Mouse (Mus musculus): ENCODE measurements around the gene Fam83e.
A peak's percentile ranks its signal among the peaks of the same experiment; 100 is the strongest.

Fam83e gene

GRCm38 (mm10) chr7:45720413-45721233, at the start of gene Fam83e:
Fam83e (plus strand) TSS chr7:45721212.
- DNase-seq, result no peak

- DNase-seq, result no peak
These were observed 43.3 kb upstream of the Fam83e start for GRCm38 (mm10) chr7:45677627-45678295.

- no peak for DNase-seq
These were observed 42.5 kb upstream of the Fam83e start for GRCm38 (mm10) chr7:45678513-45678912.

DNA sequence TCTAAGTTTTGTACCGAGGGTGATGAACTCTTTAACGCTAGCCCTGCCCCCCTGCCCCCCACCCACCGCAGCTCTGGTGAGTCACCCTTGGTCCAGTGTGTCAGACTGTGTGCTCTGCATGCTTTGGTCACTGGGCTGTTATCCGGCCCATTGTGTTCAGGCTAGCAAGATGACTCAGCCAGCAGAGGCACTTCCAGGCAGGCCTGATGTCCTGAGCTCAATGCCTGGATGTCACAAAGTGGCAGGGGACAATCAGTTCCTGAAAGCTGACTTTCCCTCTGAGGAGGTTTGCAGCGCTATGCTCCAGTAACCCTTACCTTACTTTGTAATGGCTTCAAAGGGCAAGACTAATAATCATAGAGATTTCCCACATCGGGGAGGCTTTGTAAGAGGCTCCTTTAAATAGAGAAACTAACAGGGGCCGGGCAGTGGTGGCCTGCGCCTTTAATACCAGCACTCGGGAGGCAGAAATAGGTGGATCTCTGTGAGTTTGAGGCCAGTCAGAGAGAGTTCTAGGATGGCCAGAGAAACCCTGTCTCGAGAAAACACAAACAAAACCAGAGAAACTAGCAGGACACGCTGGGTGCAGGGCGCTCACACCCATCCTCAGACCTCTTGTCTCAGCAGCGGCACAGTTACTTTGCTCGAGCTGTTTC, 40.9 kb upstream of the Fam83e start:
- no peak for DNase-seq

DNA sequence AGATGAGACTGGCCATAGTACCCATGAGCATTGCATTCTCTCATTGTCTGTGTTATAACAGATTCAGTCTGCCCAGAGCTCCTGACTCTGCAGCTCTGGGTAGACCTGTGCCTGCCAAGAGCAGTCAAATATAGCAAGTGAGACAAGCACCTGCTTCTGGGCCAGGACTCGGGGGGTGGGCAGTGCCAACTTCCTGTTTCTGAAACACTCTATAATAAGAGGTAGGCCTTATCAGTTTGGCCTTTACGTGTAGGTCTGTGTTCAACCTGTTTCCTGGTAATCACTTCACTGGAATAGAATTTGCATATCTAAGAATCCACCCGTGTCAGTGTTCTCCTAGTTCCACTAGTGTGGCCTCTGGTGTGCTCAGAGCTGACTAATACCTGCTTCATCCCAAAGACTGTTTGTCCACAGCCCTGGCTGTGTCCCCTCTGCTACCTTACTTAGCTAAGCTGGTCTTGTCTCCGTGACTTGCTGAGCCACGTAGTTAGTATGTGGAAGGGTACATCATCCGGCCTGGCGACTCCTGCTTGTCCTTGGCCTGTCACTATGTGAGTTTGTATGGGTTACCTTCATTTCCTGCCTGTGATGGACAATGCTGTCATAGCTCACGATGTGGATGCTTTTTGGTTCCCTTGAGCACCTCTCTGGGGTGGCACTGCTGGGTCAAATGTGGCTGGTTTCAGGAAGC, 39.8 kb upstream of the Fam83e start:
- DNase-seq, result peak; percentile 47 to 50

DNA sequence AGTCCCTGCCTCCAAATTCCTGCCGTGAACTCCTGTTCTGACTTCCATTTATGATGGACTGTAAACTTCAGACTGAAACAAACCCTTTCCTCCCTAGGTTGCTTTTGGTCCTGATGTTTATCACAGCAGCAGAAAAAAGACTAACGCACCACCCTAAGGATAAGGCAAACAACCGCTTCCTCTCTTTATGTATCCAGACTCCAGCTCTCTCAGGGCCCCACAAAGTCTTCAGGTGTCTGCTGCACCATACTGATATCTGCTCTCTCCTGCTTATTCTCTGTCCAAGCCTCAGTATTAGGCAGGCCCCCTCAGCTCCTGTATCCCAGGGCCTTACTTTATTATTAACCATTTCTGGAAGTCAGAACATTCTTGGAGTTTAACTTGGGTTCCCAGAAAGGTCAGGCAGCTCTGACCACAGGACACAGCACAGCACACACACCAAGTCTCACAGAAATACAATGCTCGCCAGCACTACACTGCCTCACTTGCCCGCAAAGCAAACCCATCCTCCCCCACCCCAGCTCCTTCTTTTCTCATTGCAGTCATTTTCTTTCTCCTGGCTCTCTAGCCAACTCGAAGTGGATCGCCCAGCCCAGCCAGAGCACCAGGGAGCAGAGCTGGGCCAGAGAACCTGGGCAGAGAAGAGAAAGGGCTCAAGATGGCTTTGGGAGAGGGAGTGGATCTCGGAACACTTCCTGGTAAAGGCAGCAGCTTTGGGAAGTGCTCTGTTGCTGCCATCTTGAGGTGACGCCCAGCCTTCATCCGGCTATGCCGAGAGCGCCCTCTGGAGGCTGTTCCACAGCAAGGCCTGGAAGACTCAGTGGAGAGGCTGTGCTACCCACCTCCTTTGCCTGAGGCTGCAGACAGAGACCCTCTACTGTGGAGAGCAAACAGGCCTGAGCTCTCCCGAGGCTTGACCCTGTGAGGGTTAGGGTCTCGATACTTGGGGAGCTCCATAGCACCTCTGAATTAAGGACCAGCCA, 38.6 kb upstream of the Fam83e start:
- peak; percentile 64 to 85 for DNase-seq

DNA sequence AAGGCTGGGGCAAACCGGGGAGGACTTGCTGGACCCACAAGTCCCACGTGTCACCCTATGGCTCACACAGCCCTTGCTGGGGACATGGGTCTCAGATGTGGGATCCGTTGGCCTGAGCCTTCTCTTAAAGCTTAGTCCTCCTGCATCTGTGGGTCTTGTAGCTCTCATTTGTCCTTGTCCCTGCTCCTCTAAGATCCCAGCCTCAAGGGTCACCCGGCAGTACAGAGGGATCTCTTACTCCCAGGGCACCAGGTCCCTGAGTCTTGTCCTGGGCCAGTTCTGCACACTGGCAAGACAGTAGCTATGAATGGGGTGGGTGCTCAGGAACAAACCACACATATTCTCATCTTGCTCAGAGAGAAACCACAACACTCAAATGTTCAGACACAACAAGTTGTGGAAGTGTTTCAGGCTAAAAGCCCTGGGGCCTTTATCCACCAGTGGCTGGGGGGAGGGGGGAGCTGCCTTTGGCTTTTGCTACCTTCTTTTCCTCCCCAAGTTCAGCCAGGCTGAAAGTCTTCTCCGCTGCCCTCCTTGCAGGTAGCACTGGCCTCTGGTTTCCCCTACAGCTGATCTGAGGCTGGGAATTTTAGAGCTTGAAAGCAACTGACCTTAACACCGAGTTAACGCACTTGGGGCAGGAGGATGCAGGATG, 37.5 kb upstream of the Fam83e start, which contains the start of gene Ntn5:
Gene Ntn5, plus strand, starts transcription at position 627 of the 655 bp plus-strand sequence.
- DNase-seq, result no peak

- DNase-seq, result no peak
These were observed 35.2 kb upstream of the Fam83e start for GRCm38 (mm10) chr7:45685811-45686210.

- no peak for DNase-seq
These were observed 34.2 kb upstream of the Fam83e start for GRCm38 (mm10) chr7:45686841-45687240.

DNA sequence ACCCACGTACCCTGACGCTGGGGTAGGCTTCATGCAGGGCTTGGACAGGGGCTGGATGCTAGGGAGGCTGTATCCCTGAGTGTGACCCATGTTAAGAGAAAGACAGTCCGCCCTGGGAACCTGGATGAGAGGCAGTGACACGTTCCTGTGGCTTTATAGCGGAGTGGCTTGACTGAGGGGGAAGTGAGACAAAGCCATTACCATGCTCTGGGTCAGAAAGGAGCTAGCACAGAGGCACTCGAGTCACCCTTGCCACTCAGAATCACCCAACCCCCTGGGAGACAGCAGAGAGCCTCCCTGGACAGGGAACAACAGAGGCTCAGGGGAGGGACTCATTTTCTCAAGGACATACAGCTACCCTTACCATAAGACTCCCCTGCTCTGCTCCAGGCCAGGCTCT, 31.9 kb upstream of the Fam83e start:
- DNase-seq, result no peak

GRCm38 (mm10) chr7:45689800-45690199, 31.2 kb upstream of the Fam83e start:
- DNase-seq, result no peak

GRCm38 (mm10) chr7:45692364-45692763, 28.6 kb upstream of the Fam83e start:
- no peak for DNase-seq

DNA sequence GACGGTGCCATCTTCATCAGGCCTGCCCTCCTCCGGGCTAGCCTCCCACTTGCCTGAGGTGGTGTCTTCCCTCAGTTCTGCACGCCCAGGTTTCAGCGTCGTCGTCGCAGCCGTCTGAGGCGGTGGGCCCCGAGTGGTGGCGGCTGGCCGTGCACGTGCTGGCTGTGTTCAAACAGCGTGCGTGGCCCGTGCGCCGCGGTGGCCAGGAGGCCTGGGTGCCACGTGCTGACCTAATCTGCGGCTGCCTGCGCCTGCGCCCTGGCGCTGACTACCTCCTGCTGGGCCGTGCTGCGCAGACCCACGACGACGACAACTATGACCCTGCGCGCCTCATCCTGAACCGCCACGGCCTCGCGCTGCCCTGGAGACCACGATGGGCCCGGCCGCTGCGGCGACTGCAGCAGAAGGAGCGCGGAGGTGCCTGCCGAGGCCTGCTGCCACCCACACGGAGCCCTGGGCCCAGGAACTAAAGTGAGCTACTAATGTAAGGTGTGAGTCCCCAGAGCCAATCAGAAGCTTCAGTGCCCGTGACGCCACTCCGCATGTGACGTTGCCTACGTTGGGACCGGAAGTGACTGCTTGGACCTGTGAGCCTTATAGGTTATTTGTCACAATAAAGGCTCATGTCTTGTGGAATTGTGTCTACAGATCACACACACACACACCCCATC, 27.0 kb upstream of the Fam83e start, which contains the start of gene Sec1:
Gene Sec1, minus strand, starts transcription at position 482 of the 671 bp plus-strand sequence.
- DNase-seq, result no peak

- DNase-seq, result no peak
These were observed 25.9 kb upstream of the Fam83e start for GRCm38 (mm10) chr7:45695098-45695497.

DNA sequence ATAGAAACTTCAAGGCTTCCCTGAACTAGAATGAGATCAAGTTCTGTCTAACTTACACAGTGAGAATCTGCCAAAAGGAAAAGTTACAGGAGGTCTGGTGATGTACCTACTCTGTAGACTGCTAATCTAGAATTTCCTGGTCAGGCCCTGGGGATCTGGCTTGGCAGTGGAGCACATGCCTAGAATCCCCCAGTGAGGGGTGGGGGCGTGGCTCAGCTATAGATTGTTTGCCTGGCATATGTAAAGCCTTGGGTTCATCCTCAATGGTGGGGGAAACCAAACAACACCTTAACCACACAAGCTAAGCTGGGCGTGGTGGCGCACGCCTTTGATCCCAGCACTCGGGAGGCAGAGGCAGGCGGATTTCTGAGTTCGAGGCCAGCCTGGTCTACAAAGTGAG, 23.1 kb upstream of the Fam83e start:
- no peak for DNase-seq

GRCm38 (mm10) chr7:45699523-45700141, 21.4 kb upstream of the Fam83e start, which contains the start of gene Car11:
Car11 (plus strand) TSS chr7:45699843.
- DNase-seq, result no peak

GRCm38 (mm10) chr7:45700301-45701015, 20.6 kb upstream of the Fam83e start:
- peak; percentile 53 to 73 for DNase-seq

DNA sequence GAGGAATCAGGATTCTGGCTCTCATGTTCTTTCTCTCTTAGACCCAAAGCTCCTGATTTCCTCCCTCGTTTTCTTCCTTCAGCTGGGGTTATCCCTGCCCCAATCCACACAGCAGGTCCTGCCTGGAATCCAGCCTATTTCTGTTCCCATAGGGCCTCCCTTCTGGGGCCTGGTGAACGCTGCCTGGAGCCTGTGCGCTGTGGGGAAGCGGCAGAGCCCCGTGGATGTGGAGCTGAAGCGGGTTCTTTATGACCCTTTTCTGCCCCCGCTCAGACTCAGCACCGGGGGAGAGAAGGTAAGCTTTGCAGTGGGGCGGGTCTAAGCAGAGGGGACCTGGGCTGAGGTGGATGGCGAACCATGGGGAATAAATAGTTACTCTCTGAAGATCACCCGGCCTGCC, 19.9 kb upstream of the Fam83e start:
- DNase-seq, result no peak

DNA sequence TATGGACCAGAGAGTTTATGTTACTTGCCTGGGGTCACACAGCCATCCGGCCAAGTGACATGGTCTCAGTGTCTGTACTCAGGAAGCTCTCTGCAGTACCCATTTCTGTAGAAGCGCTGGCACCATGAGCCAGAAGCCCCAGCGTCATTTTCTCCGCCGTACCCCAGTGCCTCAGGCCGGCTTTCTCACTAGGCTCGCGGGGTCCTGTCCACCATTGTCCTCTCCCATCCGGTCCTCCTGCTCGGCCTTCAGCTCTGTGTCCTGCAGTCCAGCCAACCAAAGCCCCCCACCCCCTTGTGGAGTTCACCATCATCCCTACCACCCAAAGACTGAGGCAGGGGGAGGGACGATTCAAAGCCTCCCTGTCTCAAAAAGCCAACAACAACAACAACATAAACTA, 19.4 kb upstream of the Fam83e start:
- no peak for DNase-seq
